Mouse (Mus musculus) heart, adult 2 months (tissue): ENCODE measurements at regions not wholly inside any gene's neighbourhood (a gene's known extent, or its start where the extent isn't known, plus 50 kb on each side); places are given as distances from the start of the nearest gene placed in this dataset.

Source experiments
- DNase-seq, 2 experiments: peaks; one replicate each; pipeline ENCODE4 v3.0.0; 2021
- H3K27ac ChIP-seq: fragments of 200-600 bp; 2 replicates; pipeline ENCODE4 v1.8.1; 2022
- H3K27me3 ChIP-seq: fragments of 200-500 bp; 2 replicates; pipeline ENCODE4 v1.6.1; 2012; ENCODE audit warnings: mild to moderate bottlenecking, low read length, inconsistent platforms, mixed read lengths; ENCODE audit not compliant: control insufficient read depth, insufficient read depth
- H3K36me3 ChIP-seq: fragments of 200-500 bp; 2 replicates; pipeline ENCODE4 v1.6.1; 2012; ENCODE audit warnings: low read length, inconsistent platforms; ENCODE audit not compliant: control insufficient read depth, insufficient read depth
- H3K4me1 ChIP-seq: fragments of 200-500 bp; 2 replicates; pipeline ENCODE4 v1.6.1; 2011; ENCODE audit warnings: low read length; ENCODE audit not compliant: control insufficient read depth, insufficient read depth
- H3K4me3 ChIP-seq: fragments of 200-600 bp; 2 replicates; pipeline ENCODE4 v1.8.1; 2022
- H3K79me2 ChIP-seq: fragments of 200-500 bp; replicated peaks from 2 replicates; pipeline ENCODE4 v1.6.1; 2012; ENCODE audit warnings: mild to moderate bottlenecking, inconsistent platforms, low read length, moderate library complexity, mixed read lengths; ENCODE audit not compliant: control insufficient read depth, insufficient read depth
- H3K9ac ChIP-seq: fragments of 200-500 bp; 2 replicates; pipeline ENCODE4 v1.6.1; 2012; ENCODE audit warnings: low read depth, mild to moderate bottlenecking, control low read depth, inconsistent platforms, low read length, mixed read lengths
- CTCF ChIP-seq: fragments of 200-600 bp; IDR thresholded peaks from 2 replicates; pipeline ENCODE4 v1.8.1; 2022; ENCODE audit warnings: antibody characterized with exemption, mild to moderate bottlenecking, moderate library complexity
- EP300 ChIP-seq: fragments of 200-500 bp; IDR thresholded peaks from 2 replicates; pipeline ENCODE4 v1.6.1; 2011; ENCODE audit warnings: low read depth, low read length, control low read depth; ENCODE audit not compliant: insufficient read depth
- POLR2A ChIP-seq: fragments of 200-500 bp; IDR thresholded peaks from 2 replicates; pipeline ENCODE4 v1.6.1; 2011; ENCODE audit warnings: mild to moderate bottlenecking, low read depth, low read length, control low read depth; ENCODE audit not compliant: insufficient read depth
- WGBS: fragments of 180-500 bp; shearing (Covaris S2); methylation state at CpG from one replicate; pipeline ENCODE4 v1.1.7; 2018; 5-methylcytosine and 5-hydroxymethylcytosine counted together
- intact Hi-C: fragments of 180-260 bp; cut with DNase I; formaldehyde crosslinking; loops from one replicate; pipeline ENCODE4 v1.15.1; 2025

DNA sequence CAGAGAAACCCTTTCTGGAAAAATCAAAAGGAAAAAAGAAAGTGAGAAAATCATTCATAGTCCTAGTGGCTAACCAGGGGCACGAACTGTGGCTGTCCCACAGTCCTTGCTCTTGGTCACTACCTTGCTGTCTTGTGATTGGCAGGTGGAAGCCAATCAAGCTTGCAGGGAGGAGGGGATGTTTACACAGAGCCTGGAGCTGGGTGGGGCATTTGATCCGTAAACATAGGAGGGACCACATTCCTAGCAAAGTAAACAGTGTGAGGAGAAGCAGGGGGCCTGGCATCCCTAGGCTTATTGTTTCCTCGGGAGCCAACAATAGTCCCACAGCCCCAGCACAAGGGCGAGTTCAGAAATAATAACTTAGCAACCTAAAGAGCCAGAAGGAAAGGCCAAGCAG lies 466.5 kb upstream of the Gm10131 start:
- H3K36me3 ChIP-seq: no peaks in the 10 kb centered on the region

DNA sequence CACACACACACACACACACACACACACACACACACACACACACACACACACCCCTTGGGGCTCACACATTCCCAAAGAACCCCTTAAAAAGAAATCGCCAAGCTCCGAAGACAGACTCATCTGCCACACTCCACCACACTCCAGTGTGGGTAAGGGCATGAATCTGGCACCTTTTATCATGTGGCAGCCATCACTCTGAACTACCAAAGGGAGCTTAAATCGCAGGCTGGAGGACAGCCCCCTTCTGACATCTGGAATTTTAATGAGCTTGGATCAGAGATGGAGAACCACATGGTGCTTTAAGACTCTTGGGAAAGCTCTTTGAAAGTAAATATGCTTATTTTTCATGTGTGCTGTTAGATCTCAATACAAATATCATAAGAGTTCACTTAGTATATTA lies 462.5 kb upstream of the Gm10131 start:
- no peaks in the 10 kb centered on the region; the same call in 1 of the 2 replicates for H3K4me1 ChIP-seq

More for the DNA sequence above, 466.5 kb upstream of the Gm10131 start:
- 45% methylated on average over 4 of the region's 4 CpGs for WGBS
- Histone ChIP-seq H3K27ac (no peak overlapping the region), H3K27me3 (no peaks in the 10 kb centered on the region), H3K4me1 (no peaks in the 10 kb centered on the region; the same call in 1 of the 2 replicates), H3K79me2 (no peaks in the 10 kb centered on the region), H3K9ac (no peak overlapping the region), H3K4me3 (no peak overlapping the region)
- no peak for DNase-seq
- TF ChIP-seq CTCF (no peak), POLR2A (no peak), EP300 (no peak)
- intact Hi-C loops: no loop called here

DNA sequence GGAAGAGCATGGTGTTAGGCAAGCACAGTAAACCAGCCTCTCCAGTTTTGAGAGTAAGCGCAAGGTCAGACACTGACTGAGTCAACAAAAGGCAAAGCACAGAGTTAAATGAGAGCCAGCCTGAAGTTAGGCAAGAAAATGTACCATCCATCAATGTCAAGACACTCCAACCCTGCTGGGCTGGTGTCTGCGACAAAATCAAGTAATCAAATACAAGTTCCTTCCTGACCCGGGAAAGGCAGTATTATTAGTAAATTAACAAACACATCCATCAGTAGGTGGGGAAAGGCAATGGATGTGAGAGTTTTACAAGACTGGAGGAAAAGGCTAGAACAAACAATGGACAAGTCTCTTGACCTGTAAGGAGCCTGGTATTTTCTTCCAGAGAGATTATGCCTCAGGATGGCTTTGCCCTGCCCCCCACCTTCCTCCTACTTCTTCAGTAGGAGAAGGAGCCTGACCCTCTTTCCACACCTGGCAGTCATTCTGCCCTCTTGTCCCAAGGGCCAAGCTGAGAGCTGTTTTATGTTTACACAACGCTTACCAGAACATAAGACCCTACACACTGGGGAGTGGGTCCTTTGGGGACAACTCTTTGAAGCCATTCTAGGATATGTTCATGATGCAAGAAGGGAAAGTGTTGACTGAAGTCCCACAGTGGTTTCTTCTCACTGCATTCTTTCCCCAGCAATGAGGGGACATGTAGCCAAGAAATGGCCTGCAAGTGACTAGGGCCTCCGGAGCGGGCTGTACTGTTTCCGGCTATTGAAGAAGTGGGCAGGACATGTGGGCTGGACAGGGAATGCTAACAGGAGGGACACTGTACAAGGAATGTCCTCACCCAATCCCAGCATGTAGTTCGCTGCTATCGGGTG lies 461.7 kb upstream of the Gm10131 start:
- intact Hi-C loops: no loop called here
- H3K36me3 ChIP-seq: no peaks in the 10 kb centered on the region
- H3K27ac ChIP-seq: no peak overlapping the region
- no peaks in the 10 kb centered on the region for H3K79me2 ChIP-seq
- 44% methylated on average over 9 of the region's 9 CpGs for WGBS
- no peak for TF ChIP-seq POLR2A
- TF ChIP-seq EP300: no peak
- peak in 1 of 2 experiments; percentile 9 for DNase-seq
- H3K4me1 ChIP-seq: no peaks in the 10 kb centered on the region; the same call in 1 of the 2 replicates
- no peak overlapping the region for H3K9ac ChIP-seq
- no peaks in the 10 kb centered on the region for H3K27me3 ChIP-seq
- no peak overlapping the region for H3K4me3 ChIP-seq

More for the DNA sequence above, 462.5 kb upstream of the Gm10131 start:
- WGBS: 68% methylated on average over 3 of the region's 3 CpGs
- TF ChIP-seq EP300 (no peak), CTCF (no peak), POLR2A (no peak)
- H3K36me3 ChIP-seq: no peaks in the 10 kb centered on the region
- H3K9ac ChIP-seq: no peak overlapping the region
- H3K79me2 ChIP-seq: no peaks in the 10 kb centered on the region
- H3K27me3 ChIP-seq: no peaks in the 10 kb centered on the region
- no peak for DNase-seq
- no peak overlapping the region for H3K27ac ChIP-seq
- no peak overlapping the region for H3K4me3 ChIP-seq
- intact Hi-C loops: no loop called here

DNA sequence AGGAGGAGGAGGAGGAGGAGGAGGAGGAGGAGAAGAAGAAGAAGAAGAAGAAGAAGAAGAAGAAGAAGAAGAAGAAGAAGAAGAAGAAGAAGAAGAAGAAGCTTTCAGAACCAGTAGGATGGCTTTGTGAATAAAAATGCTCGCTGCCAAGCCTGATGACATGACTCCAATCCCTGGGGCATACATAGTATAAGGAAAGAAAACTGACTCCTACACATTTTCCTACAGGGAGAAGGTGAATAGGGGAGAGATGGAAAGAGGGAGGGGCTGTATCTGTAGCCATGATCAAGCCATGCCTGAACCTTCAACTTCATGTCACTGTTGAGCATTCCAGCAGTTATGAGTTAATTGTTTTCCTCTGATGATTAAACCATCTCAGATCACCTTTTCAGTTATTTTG lies 460.2 kb upstream of the Gm10131 start:
- no peak overlapping the region for H3K27ac ChIP-seq
- 79% methylated on average over 1 of the region's 1 CpGs for WGBS
- intact Hi-C loops: no loop called here

DNA sequence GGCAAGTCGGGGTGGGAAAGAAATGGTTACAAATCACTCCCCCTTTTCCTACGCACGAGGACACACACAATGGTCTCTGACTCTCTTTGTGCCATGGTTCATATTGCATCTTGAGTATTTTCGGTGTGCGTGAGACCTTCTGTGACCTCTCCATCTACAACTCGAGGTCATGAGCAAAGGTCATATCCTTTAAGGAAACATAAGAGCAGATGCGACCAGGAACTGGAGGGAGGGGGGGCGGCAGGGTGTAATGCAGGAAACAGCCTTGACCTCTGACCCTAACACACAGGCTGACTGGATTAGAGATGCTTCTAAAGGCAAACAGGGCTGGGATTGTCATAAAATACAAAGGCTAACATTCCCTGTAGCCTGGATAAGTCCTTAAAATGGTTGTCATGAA lies 450.7 kb upstream of the Gm10131 start:
- DNase-seq: no peak
- Histone ChIP-seq H3K79me2 (no peaks in the 10 kb centered on the region), H3K9ac (no peak overlapping the region), H3K4me1 (no peaks in the 10 kb centered on the region), H3K36me3 (no peaks in the 10 kb centered on the region), H3K27ac (no peak overlapping the region), H3K4me3 (no peak overlapping the region), H3K27me3 (no peaks in the 10 kb centered on the region)
- 40% methylated on average over 8 of the region's 8 CpGs for WGBS
- TF ChIP-seq POLR2A (no peak), EP300 (no peak), CTCF (no peak)
- intact Hi-C loops: no loop called here

More for the DNA sequence above, 460.2 kb upstream of the Gm10131 start:
- TF ChIP-seq EP300: no peak
- TF ChIP-seq CTCF: no peak
- no peak for TF ChIP-seq POLR2A
- Histone ChIP-seq H3K27me3 (no peaks in the 10 kb centered on the region), H3K4me3 (no peak overlapping the region), H3K79me2 (no peaks in the 10 kb centered on the region), H3K4me1 (no peaks in the 10 kb centered on the region; the same call in 1 of the 2 replicates), H3K36me3 (no peaks in the 10 kb centered on the region), H3K9ac (no peak overlapping the region)
- DNase-seq: no peak

DNA sequence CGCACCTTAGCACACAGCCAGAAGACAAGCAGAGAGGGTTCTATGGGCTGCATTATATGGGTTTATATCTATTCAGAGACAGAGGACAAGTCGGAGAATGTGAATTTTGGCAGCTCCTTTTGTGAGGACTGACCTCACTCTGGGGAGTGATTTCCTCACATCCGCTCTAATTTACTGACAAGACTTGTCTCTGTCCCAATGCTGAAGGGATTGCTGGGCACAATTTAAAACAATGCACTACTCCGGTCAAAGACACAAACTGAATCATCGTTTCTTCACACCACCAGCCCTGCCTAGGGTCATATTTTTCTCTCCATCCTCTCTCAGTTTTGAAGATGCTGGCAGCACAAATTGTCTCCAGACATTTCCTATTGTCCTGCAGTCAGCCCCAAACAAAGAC lies 438.2 kb upstream of the Gm10131 start:
- Histone ChIP-seq H3K36me3 (no peaks in the 10 kb centered on the region), H3K9ac (no peak overlapping the region), H3K4me3 (no peak overlapping the region), H3K79me2 (no peaks in the 10 kb centered on the region), H3K4me1 (peaks cover 2% of the 10 kb centered on the region; the same call in 1 of the 2 replicates), H3K27ac (no peak overlapping the region), H3K27me3 (no peaks in the 10 kb centered on the region; the same call in 1 of the 2 replicates)
- 36% methylated on average over 5 of the region's 5 CpGs for WGBS
- no peak for TF ChIP-seq EP300
- TF ChIP-seq POLR2A: no peak
- no peak for TF ChIP-seq CTCF
- intact Hi-C loops: no loop called here
- DNase-seq: no peak
